Mouse (Mus musculus) midbrain, embryonic 14.5 days (tissue): Measurements from ENCODE around the gene Cd164l2. TPM values are rescaled to one million over a fixed set of nuclear protein-coding genes. Genes with fewer than 3 reads are reported as not detected.

Source experiments
- ATAC-seq: fragments of 200-750 bp; cut with Nextera tagmentation; 2 replicates; pipeline ENCODE4 v1.8.0; 2017; ENCODE audit warnings: moderate number of reproducible peaks, moderate library complexity; ENCODE audit not compliant: low FRiP score, low TSS enrichment
- DNase-seq: peaks from one replicate; pipeline ENCODE4 v3.0.0-alpha.2; 2015
- H3K27ac ChIP-seq: fragments of 300-500 bp; sonication (generic); replicated peaks from 2 replicates; pipeline ENCODE4 v1.5.1; 2014; ENCODE audit warnings: mild to moderate bottlenecking, low read depth, low read length, moderate library complexity
- H3K27me3 ChIP-seq: fragments of 300-500 bp; sonication (generic); 2 replicates; pipeline ENCODE4 v1.6.1; 2014; ENCODE audit warnings: low read length, control low read depth, mixed read lengths; ENCODE audit not compliant: control insufficient read depth, insufficient read depth
- H3K36me3 ChIP-seq: fragments of 300-500 bp; sonication (generic); 2 replicates; pipeline ENCODE4 v1.6.1; 2014; ENCODE audit warnings: low read length, control low read depth; ENCODE audit not compliant: control insufficient read depth, insufficient read depth
- H3K4me1 ChIP-seq: fragments of 300-500 bp; sonication (generic); 2 replicates; pipeline ENCODE4 v1.6.1; 2014; ENCODE audit warnings: mild to moderate bottlenecking, antibody characterized with exemption, low read length, control low read depth; ENCODE audit not compliant: control insufficient read depth, insufficient read depth
- H3K4me2 ChIP-seq: fragments of 300-500 bp; sonication (generic); 2 replicates; pipeline ENCODE4 v1.6.1; 2014; ENCODE audit warnings: mild to moderate bottlenecking, low read length, moderate library complexity
- H3K4me3 ChIP-seq: fragments of 300-500 bp; sonication (generic); replicated peaks from 2 replicates; pipeline ENCODE4 v1.5.1; 2014; ENCODE audit warnings: low read depth, low read length
- H3K9ac ChIP-seq: fragments of 300-500 bp; sonication (generic); replicated peaks from 2 replicates; pipeline ENCODE4 v1.6.1; 2014; ENCODE audit warnings: mild to moderate bottlenecking, low read length, moderate library complexity
- H3K9me3 ChIP-seq: fragments of 300-500 bp; sonication (generic); 2 replicates; pipeline ENCODE4 v1.6.1; 2016; ENCODE audit warnings: low read length, control low read depth, mixed read lengths; ENCODE audit not compliant: control insufficient read depth
- WGBS: fragments of 180-500 bp; shearing (Covaris S2); extraction: QIAGEN DNeasy Blood & Tissue Kit; methylation state at CpG from one replicate; pipeline ENCODE4 v1.1.7; 2014; 5-methylcytosine and 5-hydroxymethylcytosine counted together
- polyA plus RNA-seq: library from polyadenylated mRNA; unstranded; fragments of >200 nt; fragmentation: Nextera tagmentation; extraction: Ambion mirVana; gene quantifications from 2 replicates; pipeline ENCODE4 v1.2.1, GENCODE M21; 2014

Gene Cd164l2
- polyA plus RNA-seq, 1 experiment from 2014 or later: 0.95 TPM

DNA sequence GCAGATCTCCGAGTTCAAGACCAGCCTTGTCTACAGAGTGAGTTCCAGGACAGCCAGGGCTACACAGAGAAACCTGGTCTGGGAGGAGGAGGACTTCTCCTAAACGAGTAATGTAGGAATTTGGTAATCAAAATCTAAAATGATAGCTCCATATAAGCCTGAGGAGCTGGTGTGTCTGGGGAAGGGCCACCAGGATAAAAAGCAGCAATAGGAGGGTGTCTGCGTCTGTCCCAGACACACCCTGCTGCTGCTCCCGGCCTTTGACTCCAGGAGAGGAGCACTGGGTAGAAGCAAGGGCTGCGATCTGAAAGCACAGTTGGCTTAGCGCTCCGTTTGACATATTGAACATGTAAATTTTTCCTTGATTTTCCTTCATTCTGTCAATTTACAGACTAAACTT is 36.7 kb upstream of the Cd164l2 start:
- no peak overlapping the region for H3K4me2 ChIP-seq
- DNase-seq (no peak), ATAC-seq (no peak)
- H3K4me1 ChIP-seq: peaks cover 18% of the 10 kb centered on the region
- WGBS: 82% methylated on average over 7 of the region's 7 CpGs
- no peak overlapping the region for H3K9ac ChIP-seq
- H3K4me3 ChIP-seq: no peak overlapping the region
- no peaks in the 10 kb centered on the region for H3K27me3 ChIP-seq
- no peak overlapping the region for H3K27ac ChIP-seq
- H3K36me3 ChIP-seq: peaks cover 4% of the 10 kb centered on the region; the same call in 1 of the 2 replicates
- H3K9me3 ChIP-seq: no peaks in the 10 kb centered on the region

DNA sequence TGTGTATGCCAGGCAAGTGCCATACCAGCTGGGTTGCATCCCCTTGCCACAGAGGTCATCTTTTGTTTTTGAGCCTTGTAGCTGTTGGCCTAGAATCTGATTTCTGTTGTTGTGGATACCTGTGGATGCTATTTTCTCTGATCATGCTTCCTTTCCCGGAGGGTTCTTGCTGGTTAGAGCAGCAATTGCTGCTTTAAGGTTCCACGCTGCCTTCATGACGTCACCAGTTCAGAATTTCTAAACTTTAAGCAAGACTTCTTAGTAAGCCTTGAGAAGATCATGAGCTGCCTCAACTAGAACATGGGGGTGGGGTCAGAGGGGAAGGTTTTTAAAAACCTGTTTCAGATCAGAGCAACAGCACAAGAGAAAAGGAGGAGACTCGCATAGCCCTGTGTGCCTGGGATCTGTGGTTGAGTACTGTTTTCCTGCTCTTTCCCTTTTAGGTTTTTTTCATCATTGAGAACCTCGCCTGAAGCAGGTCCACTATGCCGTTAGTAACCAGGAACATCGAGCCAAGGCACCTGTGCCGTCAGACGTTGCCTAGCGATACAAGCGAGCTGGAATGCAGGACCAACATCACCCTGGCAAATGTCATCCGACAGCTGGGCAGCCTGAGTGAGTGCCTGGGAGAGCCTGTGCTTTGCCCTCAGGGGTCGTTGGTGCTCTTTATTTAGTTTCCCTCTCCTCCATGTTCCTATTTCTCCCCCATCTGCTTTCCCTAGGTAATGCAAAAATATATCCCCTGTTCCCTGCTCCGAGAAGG is 35.8 kb upstream of the Cd164l2 start:
- no peaks in the 10 kb centered on the region for H3K27me3 ChIP-seq
- H3K27ac ChIP-seq: peak overlapping the region; percentile 56
- ATAC-seq (no peak), DNase-seq (peak; percentile 46)
- H3K4me2 ChIP-seq: peak overlapping the region; percentile 20
- H3K4me1 ChIP-seq: peaks cover 18% of the 10 kb centered on the region
- peaks cover 4% of the 10 kb centered on the region; the same call in 1 of the 2 replicates for H3K36me3 ChIP-seq
- WGBS: 51% methylated on average over 14 of the region's 14 CpGs
- H3K4me3 ChIP-seq: no peak overlapping the region
- H3K9ac ChIP-seq: no peak overlapping the region
- no peaks in the 10 kb centered on the region for H3K9me3 ChIP-seq

DNA sequence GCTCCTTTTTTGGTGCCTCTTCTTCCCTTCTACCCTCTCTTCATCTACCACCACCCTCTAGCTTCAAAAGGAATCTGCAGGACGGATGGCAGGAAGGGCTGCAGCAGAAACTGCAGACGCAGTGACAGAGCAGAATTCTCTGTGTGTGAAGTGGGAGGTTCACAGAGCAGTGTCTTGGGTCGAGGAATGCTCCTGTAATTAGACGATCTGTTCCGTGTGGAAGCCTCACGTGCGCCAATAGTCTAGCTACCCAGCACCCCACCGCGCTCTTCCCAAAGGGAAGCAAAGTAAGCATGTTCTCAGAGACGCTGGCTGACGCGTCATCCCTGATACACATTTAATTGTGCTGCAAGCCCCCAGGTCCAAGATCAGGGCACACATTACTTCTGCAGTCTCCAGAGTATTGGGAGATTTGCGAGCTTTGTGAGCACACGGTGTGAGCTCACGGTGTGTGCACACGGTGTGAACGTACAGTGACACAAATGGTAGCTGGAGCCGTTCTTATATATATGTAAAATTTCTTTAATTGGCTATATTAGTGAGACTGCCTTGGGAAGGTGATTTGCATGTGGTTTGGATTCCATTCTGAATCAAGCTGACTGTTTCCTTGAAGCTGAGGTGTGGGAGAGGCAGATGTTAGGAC is 35.0 kb upstream of the Cd164l2 start:
- no peak overlapping the region; the same call in 1 of the 2 replicates for H3K9ac ChIP-seq
- peak; percentile 72 for DNase-seq

DNA sequence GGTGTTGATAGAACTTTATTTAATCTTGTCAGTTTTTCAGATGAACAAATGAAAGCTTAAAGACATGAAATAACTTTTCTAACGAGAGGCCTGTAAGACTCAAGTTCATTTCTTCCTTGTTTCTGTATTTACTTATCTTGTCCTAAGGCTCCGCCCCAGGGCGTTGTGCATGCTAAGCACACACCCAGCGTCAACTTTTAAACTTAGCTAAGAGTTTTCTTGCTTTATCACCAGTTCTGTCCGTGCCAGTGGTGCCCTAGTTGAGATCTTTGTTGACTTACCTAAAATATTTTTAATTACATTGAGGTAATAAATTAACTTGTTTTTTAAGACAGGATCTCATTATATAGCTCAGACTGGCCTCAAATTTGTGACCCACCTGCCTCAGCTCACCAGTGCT is 33.6 kb upstream of the Cd164l2 start:
- no peaks in the 10 kb centered on the region for H3K9me3 ChIP-seq
- ATAC-seq (no peak), DNase-seq (no peak)
- WGBS: 90% methylated on average over 5 of the region's 5 CpGs
- peaks cover 18% of the 10 kb centered on the region for H3K4me1 ChIP-seq
- H3K36me3 ChIP-seq: peaks cover 4% of the 10 kb centered on the region; the same call in 1 of the 2 replicates
- H3K27ac ChIP-seq: no peak overlapping the region
- no peaks in the 10 kb centered on the region for H3K27me3 ChIP-seq
- no peak overlapping the region for H3K9ac ChIP-seq
- no peak overlapping the region for H3K4me3 ChIP-seq
- H3K4me2 ChIP-seq: no peak overlapping the region

More for the DNA sequence above, 35.0 kb upstream of the Cd164l2 start:
- peak overlapping the region; percentile 20 for H3K4me2 ChIP-seq
- H3K4me3 ChIP-seq: no peak overlapping the region
- peaks cover 18% of the 10 kb centered on the region for H3K4me1 ChIP-seq
- H3K27me3 ChIP-seq: no peaks in the 10 kb centered on the region
- no peaks in the 10 kb centered on the region for H3K9me3 ChIP-seq
- H3K27ac ChIP-seq: peak overlapping the region; percentile 56
- H3K36me3 ChIP-seq: peaks cover 4% of the 10 kb centered on the region; the same call in 1 of the 2 replicates
- 47% methylated on average over 18 of the region's 18 CpGs for WGBS
- ATAC-seq: no peak

DNA sequence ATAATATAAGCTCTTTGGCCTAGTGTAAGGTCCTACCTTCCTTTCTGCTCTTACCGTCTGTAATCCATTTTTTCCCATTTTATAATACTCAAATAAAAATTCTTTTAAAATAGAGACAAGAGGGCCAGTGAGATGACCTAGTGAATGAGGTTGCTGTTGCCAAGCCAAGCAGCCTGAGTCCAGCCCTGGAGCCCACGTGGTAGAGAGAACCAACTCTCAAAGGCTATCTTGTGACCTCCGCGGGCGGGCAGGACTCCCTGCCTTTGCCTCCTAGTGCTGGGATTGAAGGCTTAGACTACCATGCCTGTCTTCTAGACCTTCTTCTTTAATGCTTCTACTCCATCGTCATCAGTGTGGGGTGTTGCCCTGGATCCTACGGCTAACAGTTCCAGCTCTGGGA is 32.7 kb upstream of the Cd164l2 start:
- Histone ChIP-seq H3K9ac (no peak overlapping the region), H3K4me3 (no peak overlapping the region), H3K4me2 (no peak overlapping the region), H3K36me3 (peaks cover 4% of the 10 kb centered on the region; the same call in 1 of the 2 replicates), H3K27ac (no peak overlapping the region), H3K4me1 (peaks cover 18% of the 10 kb centered on the region), H3K27me3 (no peaks in the 10 kb centered on the region), H3K9me3 (no peaks in the 10 kb centered on the region)
- ATAC-seq (no peak), DNase-seq (no peak)
- WGBS: 97% methylated on average over 7 of the region's 7 CpGs

DNA sequence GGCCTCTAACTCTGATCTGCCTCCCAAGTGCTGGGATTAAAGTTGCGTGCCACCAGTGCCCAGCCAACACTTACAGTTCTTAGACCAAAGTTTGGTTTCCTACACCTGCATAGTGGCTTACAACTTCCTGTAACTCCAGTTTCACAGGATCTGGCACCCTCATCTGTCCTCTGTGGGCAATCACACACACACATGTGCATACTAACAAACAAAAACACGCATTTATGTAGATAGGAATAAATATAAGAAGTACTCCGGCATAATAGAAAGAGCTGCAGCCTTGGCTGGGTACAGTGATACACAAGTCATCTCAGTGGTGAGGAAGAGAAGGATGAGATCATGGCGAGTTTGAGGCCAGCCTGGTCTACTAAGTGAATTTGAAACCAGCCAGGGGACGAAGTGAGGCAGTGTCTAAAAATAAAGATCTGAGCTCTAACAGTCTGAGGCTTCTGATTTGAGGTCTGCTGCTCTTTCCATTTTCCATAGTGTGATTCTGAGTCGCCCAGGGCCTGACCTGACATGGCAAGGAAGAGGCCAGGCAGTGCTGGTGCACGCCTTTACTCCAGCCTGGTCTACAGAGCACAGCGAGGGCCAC is 29.4 kb upstream of the Cd164l2 start:
- Histone ChIP-seq H3K27ac (no peak overlapping the region), H3K4me2 (no peak overlapping the region), H3K4me3 (no peak overlapping the region), H3K4me1 (peaks cover 6% of the 10 kb centered on the region; the same call in 1 of the 2 replicates), H3K27me3 (no peaks in the 10 kb centered on the region), H3K9me3 (no peaks in the 10 kb centered on the region), H3K9ac (no peak overlapping the region), H3K36me3 (peaks cover 3% of the 10 kb centered on the region)
- 94% methylated on average over 8 of the region's 8 CpGs for WGBS
- ATAC-seq: no peak
- DNase-seq: no peak

DNA sequence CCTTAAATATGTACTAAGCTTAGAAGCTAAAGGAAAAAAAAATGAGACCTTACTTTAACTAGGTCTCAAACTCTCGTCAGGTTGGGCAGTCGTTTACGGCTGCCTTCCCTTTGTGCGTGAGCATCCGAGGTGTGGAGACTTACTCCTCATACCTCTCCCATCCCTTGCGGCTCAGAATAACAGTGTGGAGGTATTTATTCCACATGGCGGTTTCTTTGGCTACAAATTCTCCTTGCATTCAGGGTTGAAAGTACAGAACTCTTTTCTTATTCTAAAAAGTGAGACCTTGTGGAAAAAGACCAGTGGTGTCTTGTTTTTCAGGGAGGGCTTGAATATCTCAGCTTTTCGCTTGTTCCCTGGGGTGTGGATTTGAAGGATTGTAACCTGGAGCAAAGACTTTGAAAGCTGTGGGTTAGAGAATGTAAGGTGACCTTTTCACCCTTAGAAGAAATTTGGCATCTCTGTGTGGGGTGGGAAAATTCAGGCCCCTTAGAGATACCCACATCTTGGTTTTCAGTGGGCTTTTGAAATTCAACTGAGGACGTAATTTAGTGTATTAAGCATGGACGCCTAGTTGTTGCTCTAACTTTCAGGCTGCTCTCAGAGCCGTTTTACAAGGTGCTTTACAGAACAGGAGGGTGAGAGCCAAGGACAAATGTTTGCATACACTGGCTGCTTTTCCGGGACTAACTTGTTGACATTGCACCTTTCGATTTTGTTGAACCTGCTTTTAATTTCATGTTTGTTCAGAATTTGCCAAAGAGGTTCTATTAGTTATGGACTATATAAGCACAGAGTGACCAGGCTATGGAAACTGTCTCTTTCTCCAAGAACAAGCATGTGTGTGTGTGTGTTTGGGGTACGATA is 27.7 kb upstream of the Cd164l2 start:
- Histone ChIP-seq H3K4me1 (peaks cover 6% of the 10 kb centered on the region; the same call in 1 of the 2 replicates), H3K9me3 (no peaks in the 10 kb centered on the region), H3K9ac (no peak overlapping the region), H3K4me2 (no peak overlapping the region), H3K27me3 (no peaks in the 10 kb centered on the region), H3K4me3 (no peak overlapping the region), H3K36me3 (peaks cover 13% of the 10 kb centered on the region), H3K27ac (peak overlapping the region; percentile 49; the same call in 1 of the 2 replicates)
- DNase-seq (no peak), ATAC-seq (no peak)
- WGBS: 65% methylated on average over 14 of the region's 14 CpGs
